Mouse (Mus musculus) CD8-positive naive resting alpha-beta T cell, adult 2 months (primary cell): ENCODE data around the gene Gm45213.
A peak's percentile ranks its signal among the peaks of the same experiment; 100 is the strongest.
"Not testable (repeated sequence)": the region's sequence is repeated elsewhere in the genome, so short reads cannot be mapped to it uniquely, and the experiment has no call there.

ENCODE experiments used
- DNase-seq, 2 experiments: peaks; one replicate each; pipeline ENCODE4 v3.0.0; 2022; ENCODE audit warnings: low read depth in 2 of 2, low spot score in 2 of 2

Gm45213 gene

GRCm38 (mm10) chr7:66048446-66049230 lies 5.2 kb downstream of the Gm45213 start:
- DNase-seq: no peak

DNA sequence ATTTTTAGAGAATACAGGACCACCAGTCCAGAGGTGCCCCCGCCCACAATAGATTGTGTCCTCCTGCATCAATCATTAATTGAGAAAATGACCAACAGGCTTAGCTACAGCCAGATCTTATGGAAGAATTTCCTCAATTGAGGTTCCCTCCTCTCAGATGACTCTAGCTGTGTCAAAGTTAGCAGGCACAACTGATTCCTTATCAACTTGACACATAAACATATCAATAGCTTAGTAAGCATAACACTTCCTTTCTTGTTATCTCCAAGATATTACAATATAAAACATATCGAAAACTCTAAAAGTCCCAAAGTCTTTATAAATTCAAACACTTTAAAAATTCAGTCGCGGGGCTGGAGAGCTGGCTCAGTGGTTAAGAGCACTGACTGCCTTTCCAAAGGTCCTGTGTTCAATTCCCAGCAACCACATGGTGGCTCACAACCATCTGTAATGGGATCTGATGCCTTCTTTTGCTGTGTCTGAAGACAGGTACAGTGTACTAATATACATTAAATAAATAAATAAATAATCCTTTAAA lies 10.6 kb downstream of the Gm45213 start:
- no peak for DNase-seq

GRCm38 (mm10) chr7:66055356-66055755 lies 12.0 kb downstream of the Gm45213 start:
- DNase-seq: not testable (repeated sequence)

- DNase-seq: no peak
Measured at GRCm38 (mm10) chr7:66058703-66059102, 15.3 kb downstream of the Gm45213 start, which contains the start of gene Snrpa1. TSS of gene Snrpa1 (plus strand) at chr7:66059003.

DNA sequence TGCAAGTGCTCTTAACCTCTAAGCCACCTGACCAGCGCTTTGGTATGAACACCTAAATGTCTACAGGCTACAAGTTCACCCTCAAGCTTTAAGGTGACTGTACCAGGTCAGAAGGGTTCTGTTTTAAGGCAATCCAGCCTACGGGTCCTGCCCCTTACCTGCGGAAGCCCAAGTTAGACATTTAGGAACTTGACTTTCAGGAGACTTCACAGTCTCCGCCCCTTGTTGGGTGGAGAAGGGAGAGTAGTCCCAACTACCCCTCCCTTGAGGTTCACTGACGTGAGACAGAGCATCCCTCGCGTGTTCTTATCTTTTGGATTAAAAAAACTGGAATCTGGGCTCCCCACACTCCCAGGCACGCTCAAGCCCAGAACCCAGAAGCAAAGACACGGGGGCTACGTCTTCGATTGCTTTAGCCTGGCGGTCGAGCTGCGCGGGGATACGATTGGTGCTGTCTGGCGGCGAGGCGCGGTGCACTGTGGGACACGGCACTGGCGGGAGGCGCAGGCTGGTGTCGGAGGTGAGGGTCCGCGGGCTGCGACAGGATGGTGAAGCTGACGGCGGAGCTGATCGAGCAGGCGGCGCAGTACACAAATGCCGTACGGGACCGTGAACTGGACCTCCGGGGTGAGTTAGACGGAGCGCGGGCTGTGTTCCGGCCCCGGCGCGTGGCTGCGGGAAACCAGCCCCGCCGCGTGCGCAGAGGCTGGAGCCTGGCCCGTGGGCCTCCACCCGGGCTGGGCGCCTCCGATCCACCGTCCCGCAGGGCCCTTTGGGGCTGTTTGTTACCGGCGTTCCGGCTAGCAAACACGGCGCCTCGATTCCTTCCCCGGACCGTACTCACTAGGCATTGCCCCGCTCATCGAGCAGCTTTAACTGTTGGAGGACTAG lies 16.9 kb downstream of the Gm45213 start:
- peak; percentile 74 to 85 for DNase-seq

GRCm38 (mm10) chr7:66061057-66061456 lies 17.7 kb downstream of the Gm45213 start:
- no peak for DNase-seq

DNA sequence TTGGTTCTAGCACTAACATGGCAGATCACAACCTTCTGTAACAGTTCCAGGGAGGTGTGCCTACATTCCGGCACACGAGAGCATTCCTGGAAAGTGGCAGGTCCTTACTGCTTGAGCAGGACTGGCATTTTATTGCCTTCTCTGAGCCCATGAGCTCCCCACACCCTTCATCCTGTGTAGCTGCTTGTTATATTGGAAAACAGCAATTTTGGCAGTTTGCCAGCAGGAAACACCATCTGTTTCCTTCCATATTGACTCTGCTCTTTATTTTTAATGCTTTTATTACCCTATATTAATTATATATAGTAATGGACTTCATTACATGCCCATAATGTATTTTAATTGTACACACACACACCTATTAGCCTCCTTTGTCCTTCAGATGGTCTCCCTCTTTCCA lies 33.0 kb downstream of the Gm45213 start:
- no peak for DNase-seq

DNA sequence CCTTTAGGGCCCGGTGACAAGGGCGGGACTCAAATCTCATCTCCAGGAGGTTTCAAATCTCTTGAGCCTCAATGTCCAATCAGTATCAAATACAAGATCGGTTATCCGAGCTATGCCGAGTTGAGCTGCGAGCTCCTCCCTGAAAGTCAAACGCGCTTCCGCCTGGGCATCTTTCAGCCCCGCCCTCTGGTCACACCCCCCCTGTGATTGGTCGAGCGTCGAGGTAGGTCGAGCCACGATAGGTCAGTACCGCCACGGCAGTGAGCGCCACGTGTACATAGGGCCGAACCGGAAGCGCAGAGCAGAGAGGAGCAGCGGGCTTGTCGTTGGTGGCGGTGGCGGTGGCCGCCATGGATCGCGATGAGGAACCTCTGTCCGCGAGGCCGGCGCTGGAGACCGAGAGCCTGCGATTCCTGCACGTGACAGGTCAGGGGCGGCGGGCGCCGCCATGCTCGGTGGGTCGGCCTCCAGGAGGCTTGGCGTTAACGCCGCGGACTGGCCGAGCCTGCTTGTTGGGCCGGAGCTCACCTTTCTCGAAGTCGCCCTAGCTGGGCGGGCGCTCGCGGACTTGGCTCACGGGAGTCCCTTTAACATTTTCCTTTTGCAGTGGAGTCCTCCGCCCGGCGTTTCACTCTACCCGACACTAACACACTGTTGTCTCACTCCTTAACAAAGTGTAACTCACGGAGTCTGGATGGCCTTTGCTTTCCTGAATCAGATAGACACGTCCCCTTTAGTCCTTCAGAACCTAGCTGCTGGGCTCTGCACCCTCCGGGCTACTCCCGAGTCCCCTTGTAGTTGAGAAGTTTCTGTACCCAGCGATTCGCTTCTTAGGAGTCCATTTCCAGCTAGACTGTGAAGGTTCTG lies 36.2 kb downstream of the Gm45213 start, which contains the start of gene Selenos:
Gene Selenos, plus strand, starts transcription at position 286 of the 867 bp plus-strand sequence.
- peak; percentile 94 to 95 for DNase-seq

GRCm38 (mm10) chr7:66080231-66080613 lies 36.8 kb downstream of the Gm45213 start:
- DNase-seq: no peak

DNA sequence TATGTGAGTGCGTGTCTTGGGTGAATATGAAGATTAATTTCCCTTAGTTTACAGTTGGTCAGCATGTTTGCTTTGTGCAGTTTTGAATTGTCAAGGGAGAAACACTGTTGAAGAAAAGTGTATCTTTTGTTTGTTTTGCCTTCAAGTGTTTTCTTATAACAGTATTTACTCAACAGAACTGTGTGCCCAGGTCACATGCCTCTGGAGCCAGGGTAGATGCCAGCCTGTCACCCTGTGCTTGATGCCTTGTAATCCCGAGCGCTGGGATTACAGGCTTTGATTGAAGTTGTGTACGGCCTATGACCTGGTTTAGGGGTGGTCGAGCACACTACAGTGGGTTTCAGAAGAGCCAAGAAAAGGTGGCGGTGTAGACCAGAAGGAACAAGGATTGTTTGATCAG lies 40.4 kb downstream of the Gm45213 start:
- no peak for DNase-seq

GRCm38 (mm10) chr7:66084546-66084945 lies 41.1 kb downstream of the Gm45213 start:
- DNase-seq: no peak

DNA sequence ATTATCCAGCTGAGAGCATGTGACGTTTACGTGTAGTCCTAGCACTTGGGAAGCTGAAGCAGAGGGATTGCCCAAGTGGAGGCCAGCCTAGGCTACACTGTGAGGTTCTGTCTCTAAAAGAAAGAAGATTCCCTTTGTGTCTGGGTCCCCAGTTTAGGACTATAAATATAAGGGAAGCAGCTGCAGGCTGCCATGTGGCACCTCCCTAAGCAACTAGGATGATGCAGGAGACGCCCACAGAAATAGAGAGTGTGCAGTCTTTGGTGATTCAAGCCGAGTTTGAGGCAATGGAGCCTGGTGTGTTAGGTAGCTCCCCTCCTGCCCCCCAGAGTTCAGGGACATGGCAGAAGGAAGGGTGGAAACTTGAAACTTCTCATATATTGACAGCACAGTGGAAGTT lies 44.2 kb downstream of the Gm45213 start:
- DNase-seq: no peak

DNA sequence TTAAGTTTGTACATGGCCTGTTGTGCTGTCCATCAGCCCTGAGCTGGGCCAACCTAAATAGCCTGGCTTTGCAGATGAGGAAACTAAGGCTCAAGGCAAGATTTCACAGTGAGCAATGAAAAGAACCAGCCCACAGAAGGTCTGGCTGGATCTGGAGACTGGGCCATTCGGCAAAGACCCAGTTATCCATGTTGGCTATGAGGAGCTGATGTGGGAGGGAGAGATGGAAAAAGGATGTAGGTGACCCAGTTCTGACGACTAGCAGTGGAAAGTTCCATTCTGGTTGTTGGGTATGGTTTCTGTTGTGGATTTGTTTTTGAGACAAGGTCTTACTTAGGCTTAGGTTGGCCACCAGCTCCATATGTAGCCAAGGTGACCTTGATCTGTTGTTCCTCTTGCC lies 44.7 kb downstream of the Gm45213 start:
- DNase-seq: no peak

DNA sequence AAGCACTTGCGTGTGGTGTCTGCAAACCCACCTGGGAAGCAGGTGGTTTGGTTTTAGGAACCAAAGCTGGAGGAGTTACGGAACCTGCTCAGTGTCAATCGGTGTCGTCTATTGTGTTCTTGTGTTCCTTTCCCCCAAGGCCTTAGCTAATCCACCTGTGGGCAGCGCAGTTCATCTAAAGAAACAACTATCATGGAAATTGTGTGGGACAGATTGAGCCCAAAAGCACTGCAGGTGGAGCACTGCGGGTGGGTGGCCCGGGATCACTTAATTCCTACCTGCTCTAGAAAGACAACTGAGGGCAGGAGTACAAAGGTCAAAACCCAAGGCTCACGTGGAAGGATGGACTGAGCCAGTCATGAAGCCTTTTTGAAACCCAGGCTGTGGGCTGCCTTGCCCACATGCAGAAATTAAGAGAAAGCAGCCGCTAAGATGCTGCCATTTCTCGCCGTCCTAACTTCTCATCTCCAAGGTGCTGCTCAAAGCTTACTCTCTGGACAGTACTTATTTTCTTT lies 47.3 kb downstream of the Gm45213 start:
- DNase-seq: no peak

DNA sequence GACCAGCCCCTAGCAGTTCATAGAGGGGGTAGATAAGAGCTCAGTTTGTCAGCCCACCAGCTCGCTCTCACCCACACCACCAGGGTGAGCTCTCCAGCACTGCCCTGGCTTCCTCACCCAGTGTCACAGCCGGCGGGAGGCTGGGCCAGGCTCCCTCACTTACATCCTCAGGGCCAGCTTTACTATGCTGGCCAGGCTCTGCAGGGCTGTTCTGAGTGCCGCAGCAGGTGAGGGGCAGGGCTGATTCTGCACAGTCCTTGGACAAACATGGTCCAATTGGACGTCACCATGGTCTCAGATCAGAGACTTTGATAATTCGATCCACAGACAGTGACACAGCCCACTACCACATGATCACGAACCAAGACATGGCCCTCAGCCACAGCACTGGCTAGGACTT lies 48.2 kb downstream of the Gm45213 start:
- DNase-seq: no peak

GRCm38 (mm10) chr7:66092656-66093055 lies 49.3 kb downstream of the Gm45213 start:
- no peak for DNase-seq

- DNase-seq: no peak
Measured at GRCm38 (mm10) chr7:66094141-66094540, 50.7 kb downstream of the Gm45213 start.

DNA sequence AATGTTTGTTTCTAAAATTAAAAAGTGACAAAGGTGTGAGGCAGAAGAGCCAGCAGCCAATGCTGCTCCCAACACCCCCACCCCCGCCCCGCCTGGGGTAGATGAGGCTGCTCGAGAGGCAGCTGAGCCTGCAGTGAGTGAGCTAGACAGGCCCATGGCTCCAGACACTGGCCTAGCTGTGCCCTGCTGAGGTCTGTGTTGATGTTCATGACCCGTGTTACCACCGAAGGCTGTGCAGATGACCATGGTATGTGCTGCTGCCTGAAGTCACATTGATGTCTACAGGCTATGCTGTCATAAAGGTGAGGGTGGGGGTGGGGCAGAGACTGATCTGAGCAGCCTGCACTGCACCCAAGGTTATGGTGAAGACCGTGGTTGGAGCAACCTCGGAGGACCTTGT lies 55.4 kb downstream of the Gm45213 start:
- DNase-seq: no peak

DNA sequence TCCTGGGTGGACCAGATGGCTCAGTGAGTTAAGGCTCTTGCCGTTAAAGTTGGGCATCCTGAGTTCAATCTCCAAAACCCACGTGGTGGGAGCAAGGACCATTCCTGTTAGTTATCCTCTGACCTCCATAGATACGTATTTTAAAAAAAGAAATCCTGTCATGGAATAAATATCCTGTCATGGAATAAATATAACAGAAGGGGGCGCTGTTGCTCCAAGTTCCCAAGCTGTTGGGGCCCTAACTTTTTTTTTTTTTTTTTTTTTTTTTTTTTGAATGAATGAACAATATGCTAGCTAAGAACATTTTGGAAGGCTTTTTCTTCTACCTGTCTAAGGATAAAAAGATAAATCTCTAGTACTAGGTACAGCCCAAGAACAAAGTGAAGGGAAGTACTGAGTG lies 58.5 kb downstream of the Gm45213 start:
- peak; percentile 19 to 52 for DNase-seq

- no peak for DNase-seq
Measured at GRCm38 (mm10) chr7:66104531-66104930, 61.1 kb downstream of the Gm45213 start.

GRCm38 (mm10) chr7:66105771-66106170 lies 62.4 kb downstream of the Gm45213 start:
- no peak for DNase-seq
